Mouse (Mus musculus): Measurements from ENCODE around the gene 4931417E11Rik.

4931417E11Rik gene

DNA sequence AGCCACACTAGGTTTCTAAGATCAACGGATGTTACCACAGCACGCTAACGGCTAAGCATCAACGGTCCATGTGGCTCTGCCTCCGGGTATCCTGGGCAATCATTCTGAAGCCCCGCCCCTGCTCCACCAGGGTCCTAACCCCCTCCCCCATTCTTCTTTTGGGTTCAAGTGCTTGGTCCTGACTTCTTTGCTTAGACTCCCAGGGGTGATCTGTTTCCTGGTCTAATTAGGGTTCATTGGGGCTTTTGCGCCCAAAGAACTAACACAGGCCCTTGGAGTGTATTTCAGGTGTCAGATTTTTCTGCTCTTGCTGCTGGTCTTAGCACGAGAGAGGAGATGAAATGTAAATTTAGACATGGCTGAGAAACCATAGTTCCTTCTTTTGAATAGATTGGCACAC, at the start of gene 4931417E11Rik:
4931417E11Rik (minus strand) TSS at position 101 of the 400 bp plus-strand sequence.
- DNase-seq (ENCODE audit: low spot score) = no peak

DNA sequence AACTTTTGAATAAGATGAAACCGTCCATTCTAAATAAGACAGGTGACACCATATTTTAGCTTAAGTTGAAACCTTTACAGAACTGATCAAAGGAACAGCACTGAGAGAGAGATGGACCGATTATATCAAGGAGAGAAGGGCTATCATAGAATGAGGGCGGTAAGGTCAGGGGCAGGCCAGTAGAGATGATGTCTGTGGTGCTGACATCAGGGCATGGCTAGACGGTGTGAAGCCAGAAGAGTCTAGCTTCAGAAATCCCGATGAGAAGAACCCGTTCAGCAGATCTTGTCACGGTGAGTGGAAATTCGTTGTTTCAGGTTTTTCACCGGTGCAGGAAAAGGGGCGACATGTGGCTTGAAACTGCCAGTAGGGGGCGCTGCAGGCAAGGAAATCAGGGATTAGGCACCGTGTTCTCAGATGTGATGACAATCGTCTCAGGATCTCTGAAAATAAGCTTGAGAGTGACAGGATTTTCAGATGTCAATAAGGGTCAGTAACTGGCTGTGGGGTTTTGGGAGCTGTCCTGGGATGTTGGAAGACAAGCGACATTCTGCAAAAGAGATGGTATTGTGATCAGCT, 48.4 kb upstream of the 4931417E11Rik start:
- peak; percentile 30 for DNase-seq (ENCODE audit: low spot score)

DNA sequence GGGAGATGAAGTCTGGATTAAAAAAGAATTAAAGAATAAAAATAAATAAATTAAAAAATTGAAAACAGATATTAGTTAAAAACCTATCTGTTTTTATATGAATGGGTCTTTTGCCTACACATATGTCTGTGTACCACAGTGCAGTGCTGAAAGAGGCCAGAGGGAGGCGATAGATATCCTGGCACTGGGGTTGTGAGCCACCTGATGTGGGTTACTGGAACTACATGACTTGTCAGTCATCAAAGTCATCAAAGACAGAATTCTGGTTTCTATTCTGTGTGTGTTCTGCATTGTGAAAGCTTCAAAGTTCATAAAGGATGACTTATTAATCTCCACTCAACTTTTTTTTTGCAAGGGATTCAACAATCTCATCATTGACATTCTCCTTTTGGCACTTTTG, 43.4 kb upstream of the 4931417E11Rik start:
- DNase-seq (ENCODE audit: low spot score) = no peak

DNA sequence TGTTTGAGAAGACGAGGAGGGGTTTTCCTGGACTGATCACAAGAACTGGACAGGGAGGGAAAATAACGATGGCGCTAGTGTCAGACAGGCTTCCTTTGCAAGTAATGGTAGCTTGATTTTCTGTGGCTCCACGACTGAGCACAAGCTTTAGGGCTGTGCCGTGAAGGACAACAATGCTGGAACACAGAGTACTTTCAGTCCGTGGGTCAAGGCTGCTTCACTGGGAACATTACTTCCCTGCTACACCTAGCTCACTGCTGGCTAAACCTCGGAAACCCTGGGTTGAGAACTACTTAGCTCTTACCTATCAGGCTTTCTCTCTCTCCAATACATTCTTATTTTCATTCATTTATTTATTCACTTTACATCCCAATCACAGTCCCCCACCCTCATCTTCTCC, 30.2 kb upstream of the 4931417E11Rik start:
- no peak for DNase-seq (ENCODE audit: low spot score)

DNA sequence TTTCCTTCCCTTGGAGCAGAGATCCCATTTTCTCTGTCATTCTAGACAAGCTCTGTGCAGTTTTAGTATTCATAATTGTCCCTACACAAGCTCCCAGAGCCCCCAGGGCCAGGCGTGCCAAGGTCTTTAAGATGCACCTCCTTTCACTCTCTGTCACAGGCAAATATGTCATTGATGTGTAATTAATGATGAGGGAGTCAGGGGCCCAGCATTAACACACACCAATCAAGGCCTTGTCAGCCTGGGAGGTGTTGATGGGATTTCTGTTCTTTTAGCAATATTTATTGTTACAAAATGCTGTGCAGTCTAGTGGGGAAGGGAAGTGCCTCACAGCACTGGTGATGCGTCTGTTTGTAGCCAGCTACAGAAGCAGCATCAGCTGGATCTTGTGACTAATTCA, 27.9 kb upstream of the 4931417E11Rik start:
- DNase-seq (ENCODE audit: low spot score) = no peak

DNA sequence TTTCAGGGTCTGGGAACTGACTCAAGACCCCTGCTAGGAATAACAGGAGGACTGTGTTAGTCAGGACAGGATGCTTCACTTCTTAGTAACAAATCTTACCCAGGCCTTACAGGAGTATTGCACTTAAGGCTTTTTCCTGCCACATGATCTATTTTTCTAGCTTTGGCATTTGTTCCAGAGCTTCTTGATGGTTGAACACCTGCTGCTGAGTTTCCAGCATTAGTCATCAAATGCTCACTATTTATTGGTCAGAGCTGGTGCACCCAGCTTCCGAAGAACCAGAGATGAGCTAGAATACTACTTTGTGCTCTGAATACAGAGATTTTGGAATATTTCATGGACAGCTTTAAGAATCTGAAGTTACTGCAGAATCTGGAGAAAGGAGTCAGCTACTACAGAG, 21.1 kb upstream of the 4931417E11Rik start:
- no peak for DNase-seq (ENCODE audit: low spot score)

DNA sequence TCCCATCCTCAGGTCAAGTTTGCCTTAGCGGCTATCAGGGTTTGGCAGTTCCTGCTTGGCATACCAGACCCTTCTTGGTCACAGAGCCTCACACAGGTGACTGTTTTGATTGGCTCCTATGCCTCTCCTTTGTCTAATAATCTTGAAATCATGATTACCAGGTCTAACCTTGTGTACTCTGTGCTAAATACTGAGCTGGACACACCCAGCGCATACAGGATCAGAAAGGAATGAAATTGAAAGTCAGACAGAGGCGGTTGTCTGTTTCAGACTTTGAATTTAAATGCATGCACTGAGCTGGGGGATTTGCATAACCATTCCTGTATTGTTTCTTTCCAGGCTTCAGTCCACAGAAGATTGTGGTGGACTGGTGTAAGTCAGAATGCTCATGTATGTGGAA, 16.1 kb upstream of the 4931417E11Rik start:
- DNase-seq (ENCODE audit: low spot score) = no peak

DNA sequence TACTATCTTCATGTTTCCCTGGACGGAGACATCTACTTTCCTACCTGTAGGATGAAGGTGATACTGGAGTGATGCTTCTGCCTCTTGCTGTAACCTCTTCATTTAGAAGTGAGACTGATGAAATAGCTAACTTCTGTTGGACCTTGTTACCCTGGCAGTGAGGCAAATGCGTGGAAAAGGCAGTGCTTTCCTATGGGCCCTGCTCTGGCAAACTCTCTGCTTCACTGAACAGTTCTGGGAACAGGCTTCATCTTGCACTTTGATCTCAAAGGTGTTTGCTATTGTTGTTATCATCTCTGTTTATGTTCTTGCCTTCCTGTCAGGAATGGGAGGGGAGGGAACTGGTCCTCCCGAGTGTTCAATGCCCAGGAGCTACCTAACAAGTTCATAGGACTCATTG, 3.4 kb downstream of the 4931417E11Rik start:
- no peak for DNase-seq (ENCODE audit: low spot score)

DNA sequence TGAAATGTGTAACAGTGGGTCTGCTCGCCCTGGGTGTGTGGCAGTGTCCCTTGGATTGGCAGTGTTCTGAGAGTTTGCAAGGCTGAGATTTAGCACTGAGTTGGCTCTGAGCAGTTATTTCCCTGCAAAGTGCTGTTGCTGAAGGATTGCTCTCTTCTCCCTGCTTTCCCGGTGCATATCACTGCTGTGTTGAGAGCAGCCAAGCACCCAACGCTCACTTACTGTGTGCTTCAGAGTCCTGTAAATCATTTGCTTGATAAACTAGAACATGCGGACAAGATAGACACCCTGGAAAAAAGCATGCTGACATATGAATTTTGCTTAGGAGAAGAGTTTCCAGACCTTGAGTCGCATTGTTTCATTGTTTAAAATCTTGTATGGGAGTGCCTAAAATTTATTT, 6.9 kb downstream of the 4931417E11Rik start:
- no peak for DNase-seq (ENCODE audit: low spot score)

DNA sequence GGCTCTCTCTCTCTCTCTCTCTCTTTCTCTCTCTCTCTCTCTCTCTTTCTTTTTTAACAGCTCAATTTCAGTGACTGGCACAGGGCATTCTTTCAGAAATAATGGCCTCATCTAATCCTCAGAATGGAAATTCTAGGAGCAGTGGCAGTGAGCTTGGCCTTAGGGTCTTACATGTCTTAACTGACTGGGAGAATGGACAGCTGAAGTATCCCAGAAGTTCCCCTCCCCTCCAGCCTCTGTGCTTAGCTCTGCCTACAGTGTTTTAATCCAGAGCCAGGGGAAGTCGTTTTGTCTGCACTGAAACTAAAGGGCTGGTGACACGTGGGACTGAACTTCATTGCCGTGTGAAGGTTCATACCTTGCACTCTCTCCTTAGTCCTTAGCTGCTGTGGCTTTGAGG, 35.6 kb downstream of the 4931417E11Rik start:
- no peak for DNase-seq (ENCODE audit: low spot score)

DNA sequence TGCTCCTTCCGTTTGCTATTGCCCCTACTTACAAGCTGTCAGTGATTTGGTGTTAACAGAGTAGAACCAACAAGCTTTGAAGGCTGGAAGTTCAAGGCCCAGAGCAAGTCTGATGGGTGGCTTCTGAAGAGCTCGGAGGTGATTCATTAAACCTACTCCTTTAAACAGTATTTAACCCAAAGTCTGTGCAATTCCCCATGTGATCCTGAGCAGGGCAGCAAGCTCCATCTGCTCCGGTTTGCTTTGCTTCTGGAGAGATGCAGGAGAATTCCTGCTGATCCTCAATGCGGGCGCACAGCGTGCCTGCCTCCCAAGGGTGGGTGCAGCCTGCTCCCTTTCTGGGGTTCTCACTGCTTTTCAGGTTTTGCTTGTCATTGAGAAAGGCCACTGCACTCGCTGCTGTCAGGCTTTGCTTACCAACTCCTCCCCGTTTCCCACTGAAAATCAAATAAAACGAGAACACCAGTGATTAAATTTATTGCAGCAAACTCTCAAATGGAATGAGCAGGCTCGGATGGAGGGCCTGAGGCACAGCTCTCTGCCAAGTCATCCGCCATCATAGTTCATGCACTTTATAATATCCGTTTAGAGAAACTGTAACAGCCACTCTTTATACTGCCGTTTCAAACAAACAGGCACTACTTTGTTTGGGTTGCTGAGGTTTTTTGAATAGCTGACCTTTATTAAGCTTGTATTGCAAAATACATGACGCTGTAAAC, 40.7 kb downstream of the 4931417E11Rik start:
- DNase-seq (ENCODE audit: low spot score) = no peak

DNA sequence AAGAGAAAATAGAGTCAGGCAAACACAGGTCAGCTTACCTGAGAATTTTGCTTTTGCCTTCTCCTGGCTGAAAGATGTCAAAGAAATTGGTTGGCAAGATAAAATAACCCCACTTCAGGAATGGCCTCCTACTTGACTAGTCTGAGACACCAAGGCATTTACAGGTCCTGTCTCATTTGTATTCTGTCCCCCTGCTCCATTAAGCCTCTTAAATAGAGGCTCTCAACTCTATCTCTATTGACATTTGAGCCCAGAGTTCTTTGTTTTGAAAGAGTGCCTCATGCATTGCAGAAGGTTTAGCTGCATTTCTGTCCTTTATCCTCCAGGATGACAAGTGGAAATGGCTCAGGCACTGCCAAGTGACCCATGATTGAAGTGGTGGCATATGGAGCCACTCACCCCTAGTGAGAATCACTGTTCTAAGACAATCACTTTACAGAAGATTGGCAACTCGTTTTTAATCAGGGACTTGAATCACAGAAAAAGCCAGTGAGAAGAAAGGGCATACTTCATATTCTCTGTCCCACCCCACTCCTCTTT, 42.1 kb downstream of the 4931417E11Rik start:
- no peak for DNase-seq (ENCODE audit: low spot score)

All from c-Kit-positive CD71-positive TER-119-positive erythroid progenitor cells, embryonic 14.5 days (primary cell).